Mouse (Mus musculus): ENCODE measurements around the gene Galnt9.

DNA sequence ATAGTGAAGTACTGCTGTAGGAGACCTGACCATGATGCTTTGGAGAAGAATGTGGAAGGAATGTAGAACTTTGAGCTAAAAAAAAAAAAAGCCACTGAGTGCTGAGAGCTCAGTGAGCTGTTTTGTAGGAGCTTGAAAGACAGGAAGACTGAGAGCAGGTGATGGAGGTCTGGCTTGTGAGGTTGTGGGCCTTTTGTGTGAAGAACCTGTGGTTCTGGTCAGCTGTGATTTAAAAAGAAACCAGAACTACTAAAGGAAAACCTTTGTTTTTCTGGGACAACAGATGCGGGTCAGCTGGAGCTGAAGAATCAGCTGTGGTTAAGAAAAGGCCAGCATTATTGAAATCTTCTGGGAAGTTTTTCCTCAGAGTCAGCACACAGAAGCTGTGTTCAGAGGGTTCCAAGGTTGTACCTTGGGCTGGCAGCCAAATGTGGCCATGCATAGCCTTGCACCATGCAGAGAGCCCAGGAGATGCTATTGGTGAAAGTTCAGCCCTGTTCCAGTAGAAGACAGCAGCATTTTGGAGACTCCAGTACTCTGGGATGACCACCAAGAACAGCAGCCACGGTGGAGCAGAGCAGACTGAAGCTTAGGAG lies 85.5 kb downstream of the Galnt9 start:
- TF ChIP-seq MAX (IDR thresholded peaks at IDR 0.05; ENCODE audit: low read depth) (no peak), POLR2A (IDR thresholded peaks at IDR 0.05; ENCODE audit: insufficient read length, low read depth) (no peak), MYOG (IDR thresholded peaks at IDR 0.05; ENCODE audit: control insufficient read depth in 1 of 3, insufficient read depth in 1 of 3, insufficient read length in 2 of 3, low read depth in 2 of 3) (peak in 1 of 3 experiments; percentile 24), SRF (IDR thresholded peaks at IDR 0.05; ENCODE audit: control insufficient read depth, insufficient read length, low read depth) (peak; percentile 82), TCF12 (IDR thresholded peaks at IDR 0.05; ENCODE audit: insufficient read depth, poor library complexity, severe bottlenecking) (peak; percentile 31), USF1 (IDR thresholded peaks at IDR 0.05; ENCODE audit: low read depth) (no peak), CEBPB (IDR thresholded peaks at IDR 0.05; ENCODE audit: insufficient read depth, poor library complexity, severe bottlenecking) (no peak), REST (IDR thresholded peaks at IDR 0.05; ENCODE audit: insufficient read depth, insufficient read length) (no peak), E2F4 (IDR thresholded peaks at IDR 0.05; ENCODE audit: insufficient read depth) (no peak), TCF3 (IDR thresholded peaks at IDR 0.05; ENCODE audit: insufficient read length, low read depth) (no peak), MYOD1 (IDR thresholded peaks at IDR 0.05; ENCODE audit: control insufficient read depth in 1 of 3, insufficient read length in 2 of 3, low read depth in 2 of 3) (peak in 2 of 3 experiments; percentile 17 to 63)

Data from myocyte (in vitro differentiated cells).